19 mouse cellular contexts compared by ENCODE assay signal in the genomic region with DNA sequence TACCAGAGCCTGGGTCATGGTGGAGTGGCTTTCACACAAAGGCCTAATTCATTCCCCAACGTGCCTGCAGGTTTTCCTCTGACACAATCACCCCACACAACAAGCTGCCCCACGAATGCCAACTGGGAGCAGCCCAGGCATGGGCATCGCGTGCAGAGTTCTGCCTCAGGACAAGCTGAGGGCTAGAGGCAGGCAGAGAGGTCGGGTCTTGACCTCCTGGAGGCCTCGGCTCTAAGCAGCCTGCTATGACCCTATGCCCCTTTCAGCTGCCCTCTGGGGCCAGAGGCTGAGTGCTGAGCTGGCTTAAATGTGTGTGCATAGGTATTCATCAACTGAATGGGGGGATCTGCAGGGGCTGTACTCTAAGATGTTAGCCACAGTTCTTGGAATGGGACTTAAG. TPM values are rescaled to one million over a fixed set of nuclear protein-coding genes. Genes with fewer than 3 reads are reported as not detected.
A peak's percentile ranks its signal among the peaks of the same experiment; 100 is the strongest.
DNase-seq lines count a peak whose midpoint lies in the region; ATAC-seq and TF ChIP-seq lines count a peak whose summit lies in the region.
"Had no signal": no experiment of that assay in that cellular context is flagged by ENCODE, and none has a peak within 500 bp of the region (broad histone marks: within the 10 kb centered on the region; RNA-seq: fewer than 3 reads in every experiment).

No protein-coding gene starts in this region.

- H3K4me2 ChIP-seq in liver, embryonic 11.5 days: no peak overlapping the region
- no peak overlapping the region for H3K4me2 ChIP-seq in limb, embryonic 13.5 days (replicated peaks)
- H3K4me2 ChIP-seq: heart, embryonic 13.5 days; neural tube, embryonic 12.5 days had no signal

- H3K27me3 ChIP-seq in liver, adult 2 months (ENCODE audit: control insufficient read depth, insufficient read depth, low read length): no peaks in the 10 kb centered on the region
- peaks cover 11% of the 10 kb centered on the region for H3K27me3 ChIP-seq in liver, embryonic 11.5 days (replicated peaks; ENCODE audit: control insufficient read depth, insufficient read depth, low read length)
- H3K27me3 ChIP-seq in limb, embryonic 13.5 days: no peaks in the 10 kb centered on the region
- H3K27me3 ChIP-seq: neural tube, embryonic 12.5 days had no signal

- WGBS in liver, adult 2 months: 21% methylated on average over 6 of the region's 6 CpGs
- 55% methylated on average over 6 of the region's 6 CpGs for WGBS in liver, embryonic 11.5 days
- WGBS in limb, embryonic 13.5 days: 28% methylated on average over 6 of the region's 6 CpGs

- no peaks in the 10 kb centered on the region for H3K9me3 ChIP-seq in liver, embryonic 11.5 days (ENCODE audit: control insufficient read depth, low read length)
- no peaks in the 10 kb centered on the region for H3K9me3 ChIP-seq in limb, embryonic 13.5 days
- H3K9me3 ChIP-seq: heart, embryonic 13.5 days; neural tube, embryonic 12.5 days had no signal

- no peak for TF ChIP-seq POLR2A in liver, adult 2 months (IDR thresholded peaks at IDR 0.05; ENCODE audit: extremely low read depth, insufficient read depth, low read length)
- TF ChIP-seq POLR2A in bone marrow macrophage, adult 2 months (IDR thresholded peaks at IDR 0.05; ENCODE audit: borderline replicate concordance, low read depth, low read length): no peak

- H3K4me1 ChIP-seq in liver, adult 2 months (ENCODE audit: control insufficient read depth, insufficient read depth, low read length): peaks cover 20% of the 10 kb centered on the region
- H3K4me1 ChIP-seq in liver, embryonic 11.5 days (replicated peaks; ENCODE audit: control insufficient read depth, insufficient read depth, low read length): no peaks in the 10 kb centered on the region; the same call in 1 of the 2 replicates
- peaks cover 80% of the 10 kb centered on the region for H3K4me1 ChIP-seq in bone marrow macrophage, adult 2 months (ENCODE audit: control insufficient read depth, insufficient read depth, low read length)
- peaks cover 12% of the 10 kb centered on the region; the same call in 1 of the 2 replicates for H3K4me1 ChIP-seq in limb, embryonic 13.5 days

- no peak for ATAC-seq in liver, embryonic 11.5 days (replicated peaks; ENCODE audit: low FRiP score)
- ATAC-seq in limb, embryonic 13.5 days (ENCODE audit: low FRiP score, low read depth): no peak
- ATAC-seq: hindbrain, embryonic 16.5 days; intestine, postnatal 0 days had no signal

- no peak overlapping the region for H3K4me3 ChIP-seq in liver, adult 2 months (ENCODE audit: insufficient read depth, low read depth, low read length)
- H3K4me3 ChIP-seq in liver, embryonic 11.5 days (ENCODE audit: low read depth, low read length): no peak overlapping the region
- no peak overlapping the region for H3K4me3 ChIP-seq in bone marrow macrophage, adult 2 months (ENCODE audit: insufficient read depth, low read length)
- no peak overlapping the region for H3K4me3 ChIP-seq in limb, embryonic 13.5 days
- H3K4me3 ChIP-seq: heart, embryonic 13.5 days; neural tube, embryonic 12.5 days had no signal

- intact Hi-C loops in heart, postnatal 25 days (cut with DNase I): no loop called here

- DNase-seq in liver, adult 2 months (ENCODE audit: extremely low read depth, low read depth, low spot score): peak; percentile 38
- DNase-seq in liver, embryonic 11.5 days (ENCODE audit: low spot score): no peak
- peak; percentile 57 for DNase-seq in embryo, embryonic 10.5 days (ENCODE audit: low spot score)
- no peak for DNase-seq in cerebellum, adult 9-10 months
- DNase-seq in heart, postnatal 25 days (ENCODE audit: low spot score): no peak
- no peak for DNase-seq in heart, adult 11 months
- DNase-seq: cerebellum, adult 9-11 months; heart, adult 18-20 months; heart, postnatal 36 days; lung, postnatal 10 days; right cerebral cortex, postnatal 25 days; thymus, postnatal 36 days had no signal

- H3K9ac ChIP-seq in liver, adult 2 months (ENCODE audit: low read depth, low read length): no peak overlapping the region
- no peak overlapping the region for H3K9ac ChIP-seq in liver, embryonic 11.5 days (ENCODE audit: low read depth, low read length)
- no peak overlapping the region for H3K9ac ChIP-seq in limb, embryonic 13.5 days
- H3K9ac ChIP-seq: heart, embryonic 13.5 days; liver, embryonic 14.5 days; neural tube, embryonic 12.5 days had no signal

- no peaks in the 10 kb centered on the region for H3K79me2 ChIP-seq in liver, adult 2 months (ENCODE audit: control insufficient read depth, insufficient read depth, low read length)

- TF ChIP-seq CTCF in liver, adult 2 months (IDR thresholded peaks at IDR 0.05; ENCODE audit: low read depth, low read length): no peak
- TF ChIP-seq CTCF in bone marrow macrophage, adult 2 months (IDR thresholded peaks at IDR 0.05; ENCODE audit: low read depth, low read length): no peak

- no peak overlapping the region for H3K27ac ChIP-seq in liver, adult 2 months (replicated peaks; ENCODE audit: insufficient read depth, low read depth, low read length)
- no peak overlapping the region for H3K27ac ChIP-seq in liver, embryonic 11.5 days (ENCODE audit: low read depth, low read length)
- peak overlapping the region; percentile 22 for H3K27ac ChIP-seq in bone marrow macrophage, adult 2 months (ENCODE audit: insufficient read depth, low read depth, low read length)
- peak overlapping the region; percentile 22; the same call in 1 of the 2 replicates for H3K27ac ChIP-seq in limb, embryonic 13.5 days
- H3K27ac ChIP-seq: heart, embryonic 13.5 days; liver, embryonic 14.5 days; neural tube, embryonic 12.5 days had no signal

- H3K36me3 ChIP-seq in liver, adult 2 months (ENCODE audit: control insufficient read depth, insufficient read depth, low read length): no peaks in the 10 kb centered on the region
- no peaks in the 10 kb centered on the region for H3K36me3 ChIP-seq in liver, embryonic 11.5 days (ENCODE audit: control insufficient read depth, insufficient read depth, low read length)
- no peaks in the 10 kb centered on the region for H3K36me3 ChIP-seq in limb, embryonic 13.5 days
- H3K36me3 ChIP-seq: heart, embryonic 13.5 days; neural tube, embryonic 12.5 days had no signal

RNA-seq across cellular contexts. Expression of gene Atf3, which starts 44.0 kb away (rescaled TPM):
- 0.55 and 1.1 TPM in 2 replicates for total RNA-seq in liver, adult 2 months (2014; rRNA removed)
- 0.55 and 0.81 TPM in 2 replicates for polyA plus RNA-seq in liver, adult 2 months (2012; rRNA removed)
- 3.1 and 3.6 TPM in 2 replicates for polyA plus RNA-seq in liver, embryonic 11.5 days (2014; fragmentation: Nextera tagmentation; extraction: Ambion mirVana)
- 103 and 107 TPM in 2 replicates for polyA plus RNA-seq in bone marrow macrophage, adult 2 months (2012; ENCODE audit: insufficient read depth, insufficient read length, missing spikeins)
- polyA plus RNA-seq in limb, embryonic 13.5 days (2015; fragmentation: Nextera tagmentation; extraction: Ambion mirVana): 4.2 and 4.3 TPM in 2 replicates
- total RNA-seq in heart, postnatal 25 days (2021): 1 to 10 TPM; 4.9 to 6.0 TPM

RNA-seq across cellular contexts. Expression of gene Nenf, which starts 56.1 kb away (rescaled TPM):
- 21.0 and 24.3 TPM in 2 replicates for total RNA-seq in liver, adult 2 months (2014; rRNA removed)
- polyA plus RNA-seq in liver, adult 2 months (2012; rRNA removed): 22.2 and 31.5 TPM in 2 replicates
- 53.6 and 56.4 TPM in 2 replicates for polyA plus RNA-seq in liver, embryonic 11.5 days (2014; fragmentation: Nextera tagmentation; extraction: Ambion mirVana)
- 43.9 and 46.5 TPM in 2 replicates for polyA plus RNA-seq in bone marrow macrophage, adult 2 months (2012; ENCODE audit: insufficient read depth, insufficient read length, missing spikeins)
- 96.0 and 97.8 TPM in 2 replicates for polyA plus RNA-seq in limb, embryonic 13.5 days (2015; fragmentation: Nextera tagmentation; extraction: Ambion mirVana)
- total RNA-seq in heart, postnatal 25 days (2021): 100 to 1,000 TPM in 1 of 2 experiments, 10 to 100 TPM in 1; 98.8 to 102 TPM

Comparison
In these comparisons a context has a peak if more than half of its experiments do, and no peak if none do; other contexts are left out.
1. DNase-seq: peak in liver, adult 2 months (single experiment) and embryo, embryonic 10.5 days (single experiment); none in liver, embryonic 11.5 days (single experiment), cerebellum, adult 9-10 months (single experiment), heart, postnatal 25 days (single experiment) and heart, adult 11 months (single experiment).
2. H3K27ac ChIP-seq: peak in bone marrow macrophage, adult 2 months (single experiment) and limb, embryonic 13.5 days (single experiment); none in liver, adult 2 months (single experiment) and liver, embryonic 11.5 days (single experiment).
3. RNA of gene Atf3, which starts 44.0 kb away (polyA plus RNA-seq): 103 to 107 TPM in bone marrow macrophage, adult 2 months; 4.2 to 4.3 TPM in limb, embryonic 13.5 days, 3.1 to 3.6 TPM in liver, embryonic 11.5 days and 0.55 to 0.81 TPM in liver, adult 2 months; every median in the first group is over 10 times any median in the second.